Mouse (Mus musculus): ENCODE results near the gene Arfgef3. TPM values are rescaled to one million over a fixed set of nuclear protein-coding genes. Genes with fewer than 3 reads are reported as not detected.

Arfgef3 gene
- polyA plus RNA-seq, 1 experiment = 0.42 TPM

DNA sequence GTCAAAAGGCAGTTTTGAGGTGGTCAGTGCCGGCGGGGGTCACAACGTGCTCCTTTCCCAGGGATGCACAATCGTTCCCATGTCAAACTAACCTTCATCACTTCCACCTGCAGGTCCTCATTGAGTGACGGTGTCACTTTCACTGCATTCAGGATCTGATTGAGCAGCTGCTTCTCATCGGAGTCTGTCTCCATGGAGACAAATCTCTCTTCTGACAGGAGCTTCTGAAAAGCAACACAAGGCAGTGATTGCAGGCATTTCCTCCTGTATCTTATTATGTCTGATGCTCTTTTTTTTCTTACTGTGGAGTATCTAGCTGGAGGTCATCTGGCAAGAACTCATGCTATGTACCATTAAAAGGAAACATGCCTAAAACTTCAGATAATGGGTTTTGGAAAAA lies 47.3 kb downstream of the Arfgef3 start:
- Histone ChIP-seq H3K27ac (ENCODE audit: insufficient read depth, low read length) (no peak overlapping the region), H3K4me1 (ENCODE audit: control insufficient read depth, insufficient read depth, low read length) (no peaks in the 10 kb centered on the region), H3K4me3 (ENCODE audit: insufficient read depth, low read length) (no peak overlapping the region)
- no peak for TF ChIP-seq POLR2A (IDR thresholded peaks at IDR 0.05; ENCODE audit: low read depth, low read length)
- TF ChIP-seq CTCF (IDR thresholded peaks at IDR 0.05; ENCODE audit: borderline replicate concordance, insufficient read depth, low read length) = no peak

GRCm38 (mm10) chr10:18688234-18688633 lies 55.5 kb downstream of the Arfgef3 start:
- Histone ChIP-seq H3K27ac (ENCODE audit: insufficient read depth, low read length) (no peak overlapping the region), H3K4me1 (ENCODE audit: control insufficient read depth, insufficient read depth, low read length) (no peaks in the 10 kb centered on the region), H3K4me3 (ENCODE audit: insufficient read depth, low read length) (no peak overlapping the region)
- no peak for TF ChIP-seq POLR2A (IDR thresholded peaks at IDR 0.05; ENCODE audit: low read depth, low read length)
- no peak for TF ChIP-seq CTCF (IDR thresholded peaks at IDR 0.05; ENCODE audit: borderline replicate concordance, insufficient read depth, low read length)

DNA sequence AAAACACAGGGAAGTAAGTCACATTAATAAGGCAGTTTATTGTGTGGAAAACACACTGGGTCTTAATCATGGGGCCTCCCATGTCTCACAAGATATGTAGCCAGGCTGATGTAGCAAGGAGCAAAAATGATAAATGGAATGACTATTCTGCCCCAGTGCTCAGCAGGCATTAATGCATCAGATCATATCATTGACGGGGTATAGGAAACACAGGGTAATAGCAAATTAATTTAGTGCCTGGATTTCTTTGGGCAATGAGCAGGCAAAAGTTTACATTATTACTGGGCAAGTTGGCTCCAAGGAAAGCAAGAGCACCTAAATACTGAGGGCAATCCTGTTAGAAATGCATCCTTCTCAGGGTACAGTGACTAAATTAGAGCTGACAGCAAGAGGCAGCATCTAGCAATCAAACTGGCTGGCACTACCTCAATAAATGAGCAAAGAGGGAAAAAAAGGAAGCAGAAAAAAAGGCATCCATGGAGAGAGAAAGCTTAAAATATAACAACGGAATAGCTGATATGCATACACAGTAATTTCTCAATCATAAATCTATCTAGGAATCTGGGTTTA lies 62.3 kb downstream of the Arfgef3 start:
- Histone ChIP-seq H3K4me3 (ENCODE audit: insufficient read depth, low read length) (no peak overlapping the region), H3K4me1 (ENCODE audit: control insufficient read depth, insufficient read depth, low read length) (no peaks in the 10 kb centered on the region), H3K27ac (ENCODE audit: insufficient read depth, low read length) (no peak overlapping the region)
- TF ChIP-seq CTCF (IDR thresholded peaks at IDR 0.05; ENCODE audit: borderline replicate concordance, insufficient read depth, low read length) (no peak), POLR2A (IDR thresholded peaks at IDR 0.05; ENCODE audit: low read depth, low read length) (no peak)

DNA sequence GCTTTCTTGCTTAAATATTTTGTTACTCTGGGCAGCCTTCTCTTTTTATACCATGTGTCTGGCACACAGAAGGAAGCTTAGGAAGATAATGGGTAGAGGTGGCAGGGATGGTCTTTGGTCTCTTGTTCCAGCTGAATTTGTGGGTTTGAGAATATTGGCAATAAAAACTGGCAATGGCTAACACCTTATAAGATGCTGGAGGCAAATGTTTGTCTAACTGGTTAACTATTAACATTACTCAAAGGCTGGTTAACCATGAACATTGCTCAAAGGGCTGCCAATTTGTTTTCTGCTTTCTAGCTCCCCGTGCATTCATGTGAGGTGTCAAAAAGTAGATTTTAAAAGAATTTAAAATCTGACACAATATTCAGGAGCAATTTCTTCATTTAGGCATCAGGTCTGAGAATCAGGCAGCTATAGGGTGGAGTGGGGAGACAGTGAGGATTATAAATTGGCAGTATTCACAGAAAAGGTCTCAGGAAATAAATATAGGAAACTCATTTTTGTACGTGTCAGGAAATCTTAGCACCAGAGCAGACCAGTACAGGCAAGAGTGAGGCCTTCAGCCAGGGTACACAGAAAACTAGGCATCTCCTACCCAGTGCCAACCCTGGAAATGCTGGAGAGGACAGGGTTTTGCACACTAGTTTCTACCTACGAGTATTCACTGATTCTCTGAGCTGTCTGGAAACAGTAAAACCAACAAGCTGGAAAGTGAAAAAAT lies 62.9 kb downstream of the Arfgef3 start:
- no peaks in the 10 kb centered on the region for H3K4me1 ChIP-seq (ENCODE audit: control insufficient read depth, insufficient read depth, low read length)
- TF ChIP-seq POLR2A (IDR thresholded peaks at IDR 0.05; ENCODE audit: low read depth, low read length) (no peak), CTCF (IDR thresholded peaks at IDR 0.05; ENCODE audit: borderline replicate concordance, insufficient read depth, low read length) (no peak)

GRCm38 (mm10) chr10:18678836-18679235 lies 64.9 kb downstream of the Arfgef3 start:
- Histone ChIP-seq H3K4me1 (ENCODE audit: control insufficient read depth, insufficient read depth, low read length) (no peaks in the 10 kb centered on the region), H3K27ac (ENCODE audit: insufficient read depth, low read length) (no peak overlapping the region)
- TF ChIP-seq POLR2A (IDR thresholded peaks at IDR 0.05; ENCODE audit: low read depth, low read length) = no peak
- TF ChIP-seq CTCF (IDR thresholded peaks at IDR 0.05; ENCODE audit: borderline replicate concordance, insufficient read depth, low read length) = no peak

More for the DNA sequence above, 62.9 kb downstream of the Arfgef3 start:
- Histone ChIP-seq H3K27ac (ENCODE audit: insufficient read depth, low read length) (no peak overlapping the region), H3K4me3 (ENCODE audit: insufficient read depth, low read length) (no peak overlapping the region)

DNA sequence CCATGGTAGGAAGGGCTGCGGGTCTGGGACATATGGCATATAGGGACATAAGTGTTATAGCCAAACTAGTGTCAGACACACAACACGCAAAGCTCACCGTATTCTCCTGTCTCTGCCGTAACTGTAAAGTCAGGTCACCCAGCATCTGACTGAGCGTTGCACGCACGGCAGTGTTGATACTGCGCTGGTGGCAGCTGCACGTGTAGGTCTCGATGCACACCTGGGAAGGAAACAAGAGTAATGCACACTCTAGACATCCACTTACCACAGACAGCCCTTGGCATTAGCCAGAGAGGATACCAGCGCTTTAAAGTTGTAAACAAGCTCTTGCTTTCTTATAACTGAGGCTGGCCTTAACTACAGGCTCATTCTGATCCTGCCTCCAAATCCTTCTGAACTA lies 79.0 kb downstream of the Arfgef3 start:
- no peak for TF ChIP-seq CTCF (IDR thresholded peaks at IDR 0.05; ENCODE audit: borderline replicate concordance, insufficient read depth, low read length)
- TF ChIP-seq POLR2A (IDR thresholded peaks at IDR 0.05; ENCODE audit: low read depth, low read length) = no peak
- H3K4me3 ChIP-seq (ENCODE audit: insufficient read depth, low read length) = no peak overlapping the region
- no peak overlapping the region for H3K27ac ChIP-seq (ENCODE audit: insufficient read depth, low read length)
- no peaks in the 10 kb centered on the region for H3K4me1 ChIP-seq (ENCODE audit: control insufficient read depth, insufficient read depth, low read length)

More at GRCm38 (mm10) chr10:18678836-18679235, 64.9 kb downstream of the Arfgef3 start:
- no peak overlapping the region for H3K4me3 ChIP-seq (ENCODE audit: insufficient read depth, low read length)

GRCm38 (mm10) chr10:18664016-18664415 lies 79.7 kb downstream of the Arfgef3 start:
- Histone ChIP-seq H3K27ac (ENCODE audit: insufficient read depth, low read length) (no peak overlapping the region), H3K4me1 (ENCODE audit: control insufficient read depth, insufficient read depth, low read length) (no peaks in the 10 kb centered on the region), H3K4me3 (ENCODE audit: insufficient read depth, low read length) (no peak overlapping the region)
- TF ChIP-seq POLR2A (IDR thresholded peaks at IDR 0.05; ENCODE audit: low read depth, low read length) = no peak
- no peak for TF ChIP-seq CTCF (IDR thresholded peaks at IDR 0.05; ENCODE audit: borderline replicate concordance, insufficient read depth, low read length)

DNA sequence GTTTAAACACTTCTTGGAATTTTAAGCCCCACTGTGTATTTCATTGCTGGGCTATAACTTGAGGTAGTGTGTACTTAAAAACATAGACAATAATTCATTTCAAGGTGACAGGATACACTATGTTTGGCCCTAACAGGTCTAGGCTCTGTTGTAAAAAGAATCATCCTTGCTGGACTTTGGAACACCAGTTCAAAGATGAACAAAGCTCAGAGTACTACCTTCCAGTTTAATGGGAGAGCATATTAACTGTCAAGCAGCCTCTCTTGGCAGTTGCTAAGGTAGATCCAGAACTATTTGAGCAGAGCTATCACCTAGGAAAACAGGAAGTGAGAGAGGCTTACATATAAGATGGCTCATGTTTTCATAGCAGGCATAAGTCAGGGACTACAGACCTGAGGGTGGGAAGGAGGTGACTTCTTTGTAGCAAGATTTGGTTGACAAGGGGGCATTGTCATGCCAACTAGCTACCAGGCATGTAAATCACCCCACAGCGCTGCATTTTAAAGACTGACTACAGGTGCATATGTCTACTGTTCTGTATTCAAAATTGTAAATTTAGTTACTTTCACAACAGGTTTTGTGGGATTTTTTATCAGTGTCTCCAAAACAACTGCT lies 82.0 kb downstream of the Arfgef3 start:
- no peak overlapping the region for H3K27ac ChIP-seq (ENCODE audit: insufficient read depth, low read length)
- TF ChIP-seq POLR2A (IDR thresholded peaks at IDR 0.05; ENCODE audit: low read depth, low read length) (no peak), CTCF (IDR thresholded peaks at IDR 0.05; ENCODE audit: borderline replicate concordance, insufficient read depth, low read length) (no peak)
- no peak overlapping the region for H3K4me3 ChIP-seq (ENCODE audit: insufficient read depth, low read length)
- no peaks in the 10 kb centered on the region for H3K4me1 ChIP-seq (ENCODE audit: control insufficient read depth, insufficient read depth, low read length)

- Histone ChIP-seq H3K27ac (ENCODE audit: insufficient read depth, low read length) (no peak overlapping the region), H3K4me1 (ENCODE audit: control insufficient read depth, insufficient read depth, low read length) (no peaks in the 10 kb centered on the region), H3K4me3 (ENCODE audit: insufficient read depth, low read length) (no peak overlapping the region)
- TF ChIP-seq POLR2A (IDR thresholded peaks at IDR 0.05; ENCODE audit: low read depth, low read length) (no peak), CTCF (IDR thresholded peaks at IDR 0.05; ENCODE audit: borderline replicate concordance, insufficient read depth, low read length) (no peak)
Measured at GRCm38 (mm10) chr10:18660998-18661397, 82.8 kb downstream of the Arfgef3 start.

DNA sequence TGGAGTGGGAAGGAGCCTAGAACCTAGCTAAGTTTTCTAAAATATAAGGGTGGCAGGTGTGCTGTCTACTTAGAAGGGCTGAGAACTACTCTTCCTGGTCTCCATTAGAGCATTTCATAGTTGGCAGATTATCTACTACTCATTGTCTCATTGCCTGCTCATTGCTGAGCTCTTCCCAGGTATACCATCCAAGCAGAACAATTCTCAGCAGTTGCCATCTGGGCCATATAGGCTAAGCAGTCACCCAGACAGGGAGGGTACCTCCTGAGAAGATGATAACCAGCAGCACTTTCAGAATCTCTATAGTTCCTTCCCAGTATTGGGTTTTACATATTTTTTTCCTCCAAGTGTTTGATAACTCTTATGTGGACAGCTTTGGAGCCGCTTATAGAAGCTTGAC lies 86.2 kb downstream of the Arfgef3 start:
- no peaks in the 10 kb centered on the region for H3K4me1 ChIP-seq (ENCODE audit: control insufficient read depth, insufficient read depth, low read length)
- no peak overlapping the region for H3K27ac ChIP-seq (ENCODE audit: insufficient read depth, low read length)
- no peak overlapping the region for H3K4me3 ChIP-seq (ENCODE audit: insufficient read depth, low read length)
- TF ChIP-seq POLR2A (IDR thresholded peaks at IDR 0.05; ENCODE audit: low read depth, low read length) = no peak
- no peak for TF ChIP-seq CTCF (IDR thresholded peaks at IDR 0.05; ENCODE audit: borderline replicate concordance, insufficient read depth, low read length)
